Mouse (Mus musculus) WW6 (cell line): ENCODE data around the gene Lix1l.

Experiments
- DNase-seq: peaks from one replicate; pipeline ENCODE4 v3.0.0-alpha.2; 2013; ENCODE audit warnings: low read depth, low spot score

Lix1l gene

GRCm38 (mm10) chr3:96673514-96673913 is 72.6 kb downstream of the Lix1l start:
- DNase-seq, result no peak

DNA sequence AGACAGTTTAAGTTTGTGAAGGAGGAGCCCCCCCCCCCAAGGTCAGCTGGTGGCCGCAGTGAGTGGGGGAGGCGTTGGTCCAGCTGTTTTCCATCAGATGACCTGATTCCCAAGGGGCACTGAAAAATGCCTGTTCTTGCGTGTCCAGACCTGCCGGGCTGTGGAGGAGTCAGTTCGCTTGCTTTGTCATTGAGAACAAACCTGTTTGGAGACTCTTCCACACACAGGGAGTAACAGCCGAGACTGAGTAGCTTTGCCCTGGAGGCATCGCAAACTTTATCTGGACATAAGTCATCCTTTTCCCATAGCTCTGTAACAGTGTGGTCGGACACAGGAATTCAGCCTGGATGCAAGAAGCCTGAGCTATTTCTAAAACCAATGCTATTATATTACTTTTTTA is 73.5 kb downstream of the Lix1l start:
- no peak for DNase-seq

DNA sequence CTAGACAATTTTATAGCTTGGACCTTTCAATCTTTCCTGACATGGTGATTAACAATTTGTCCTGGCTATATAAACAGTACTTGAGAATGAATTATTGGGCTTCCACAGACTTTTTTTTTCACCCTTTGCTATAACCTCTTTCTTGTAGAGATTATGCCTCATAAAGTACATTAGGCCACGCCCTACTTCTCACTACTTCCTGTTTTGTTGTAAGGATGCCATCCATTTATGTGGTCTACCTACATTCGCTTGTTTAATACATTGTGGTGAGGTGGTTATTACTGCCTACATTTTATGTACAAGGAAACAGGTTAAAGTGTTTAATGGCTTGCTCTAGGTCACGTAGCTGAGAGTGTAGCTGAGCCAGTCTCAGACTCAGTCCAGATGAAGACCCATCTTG is 74.2 kb downstream of the Lix1l start:
- DNase-seq, result no peak

GRCm38 (mm10) chr3:96675690-96676089 is 74.7 kb downstream of the Lix1l start:
- peak; percentile 83 for DNase-seq
